Mouse (Mus musculus) megakaryocyte, embryonic 14.5 days (primary cell): ENCODE data around the gene Dst.

Experiments used
- FLI1 ChIP-seq: IDR thresholded peaks from 2 replicates; pipeline ENCODE4 v1.6.1; 2012; ENCODE audit warnings: low read length, inconsistent platforms, mixed read lengths
- GATA1 ChIP-seq: IDR thresholded peaks from 3 replicates; pipeline ENCODE4 v1.6.1; 2012; ENCODE audit warnings: mixed read lengths, low read length, inconsistent platforms, borderline replicate concordance

DNA sequence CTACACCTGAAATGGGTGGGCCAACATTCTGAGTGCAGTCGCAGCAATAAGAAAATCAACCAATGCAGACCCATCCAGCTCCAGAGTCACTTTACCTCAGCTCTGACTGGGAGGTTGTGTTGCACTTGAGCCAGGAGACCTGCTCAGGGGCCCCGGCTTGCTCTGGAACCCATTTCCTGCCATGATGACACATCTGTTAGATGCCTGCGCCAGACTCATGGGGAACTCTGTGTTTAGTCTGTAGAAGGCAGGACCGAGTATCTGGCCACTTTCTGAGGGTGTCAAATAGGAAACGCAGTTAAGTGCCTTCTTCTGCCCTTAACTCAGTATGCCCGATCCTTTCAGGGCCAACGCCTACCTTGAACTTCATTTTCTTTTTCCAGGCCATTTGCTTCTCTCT is 162.4 kb downstream of the Dst start:
- no peak for TF ChIP-seq GATA1
- no peak for TF ChIP-seq FLI1
